Mouse (Mus musculus) 3134 (cell line): ENCODE results near the gene Med21.
A peak's percentile ranks its signal among the peaks of the same experiment; 100 is the strongest.

Source experiments
- DNase-seq: peaks from one replicate; pipeline ENCODE4 v3.0.0-alpha.2; 2011; ENCODE audit warnings: low spot score; ENCODE audit not compliant: insufficient read length; ENCODE audit errors: extremely low read depth

The Med21 gene

DNA sequence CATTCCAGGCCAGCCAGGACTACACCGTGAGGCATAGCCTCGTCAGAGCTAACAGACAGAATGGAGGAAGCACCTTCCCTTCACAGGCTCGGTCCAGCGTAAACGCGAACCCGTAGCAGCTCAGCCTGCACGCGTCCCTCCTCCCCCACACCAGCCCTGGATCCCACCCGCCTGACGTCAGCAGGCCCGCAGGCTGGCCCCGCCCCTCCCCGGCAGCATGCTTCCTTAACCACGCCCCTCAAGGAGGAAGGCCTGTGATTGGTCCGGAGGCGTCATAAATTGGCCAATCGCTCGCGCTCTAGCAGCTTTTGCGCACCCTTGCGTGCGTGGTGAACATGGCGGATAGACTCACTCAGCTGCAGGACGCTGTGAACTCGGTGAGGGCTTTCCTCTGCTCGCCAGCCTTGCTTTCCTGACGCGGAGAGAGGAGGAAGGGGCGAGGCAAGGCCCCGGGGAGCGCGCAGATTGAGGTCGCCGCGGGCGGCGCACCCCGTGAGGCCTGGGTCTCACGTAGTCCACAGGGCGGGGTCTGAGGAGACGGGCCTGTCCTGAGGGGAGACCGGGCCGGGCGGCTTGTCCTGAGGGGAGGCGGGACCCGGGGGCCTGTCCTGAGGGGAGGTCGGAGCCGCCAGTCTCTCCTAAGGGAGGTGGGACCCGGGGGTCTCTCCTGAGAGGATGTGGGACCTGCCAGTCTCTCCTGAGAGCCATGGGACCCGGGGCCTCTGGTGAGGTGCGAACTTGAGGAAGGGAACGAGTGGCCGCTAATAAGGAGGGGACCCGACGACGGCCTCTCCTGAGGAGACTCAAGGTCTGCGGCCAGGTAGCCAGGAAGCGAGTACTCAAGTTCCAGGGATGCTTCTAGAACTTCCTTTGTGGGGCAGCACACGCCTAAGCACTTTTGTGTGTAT is at the start of gene Med21, which contains the start of gene Tm7sf3:
Med21 (plus strand) TSS at position 272 of the 908 bp plus-strand sequence.
Tm7sf3 (minus strand) TSS at position 549 of the 908 bp plus-strand sequence.
- peak; percentile 100 for DNase-seq

DNA sequence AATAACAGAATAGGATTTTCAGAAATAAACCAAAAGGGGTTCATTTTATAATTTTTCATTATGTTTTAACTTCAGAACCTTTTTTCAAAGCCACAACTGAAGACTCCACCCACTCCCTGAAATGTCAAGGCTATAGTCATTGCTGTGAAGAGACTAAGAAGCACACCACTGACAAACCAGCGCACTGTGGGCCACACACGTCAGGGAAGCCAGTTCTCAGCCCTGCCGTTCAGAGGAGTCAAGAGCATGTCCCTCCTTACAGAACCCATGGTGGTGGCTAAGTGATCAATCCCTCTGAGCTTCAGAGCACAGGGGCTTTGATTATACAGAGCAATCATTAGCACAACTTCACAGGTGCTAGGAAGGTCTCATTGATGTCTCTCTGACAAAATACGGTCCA is 39.7 kb upstream of the Med21 start:
- no peak for DNase-seq

DNA sequence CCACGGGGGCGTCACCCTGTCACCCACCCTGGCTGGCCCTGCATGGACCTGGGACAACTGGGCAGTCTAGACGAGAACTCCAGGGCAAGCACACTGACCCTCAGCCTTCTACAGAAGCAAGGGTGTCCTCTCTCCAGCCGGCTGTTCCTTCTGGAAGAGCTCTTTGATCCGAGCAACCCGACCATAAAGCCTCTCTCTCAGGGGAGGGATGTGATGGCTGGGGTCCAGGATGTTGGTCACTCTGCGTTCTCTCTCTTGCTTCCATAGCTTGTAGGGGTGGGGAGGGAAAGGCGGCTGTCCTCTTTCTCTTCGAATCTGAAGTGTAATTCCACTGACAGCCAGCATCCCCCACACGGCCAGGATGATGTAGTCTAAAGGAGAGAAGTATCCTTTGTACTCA is 38.7 kb upstream of the Med21 start:
- DNase-seq = no peak

DNA sequence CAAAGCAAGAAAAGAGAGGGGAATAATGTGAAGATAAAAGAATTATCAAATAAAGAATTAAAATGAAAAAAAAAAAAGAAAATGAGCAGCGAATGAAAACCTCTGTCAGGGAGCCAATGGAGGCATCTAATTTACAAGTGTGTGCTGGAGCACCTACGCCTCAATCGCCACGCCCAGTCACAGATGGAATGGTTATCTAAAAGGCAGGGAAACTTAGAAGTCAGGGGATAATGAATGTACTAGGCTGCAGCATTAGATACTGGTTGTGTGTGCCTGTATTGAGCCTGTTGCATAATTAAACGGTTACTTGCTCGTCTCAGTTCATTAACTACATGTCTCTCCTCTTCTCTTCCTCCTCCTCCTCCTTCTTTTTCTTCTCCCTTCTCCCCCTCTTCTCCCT is 31.0 kb upstream of the Med21 start:
- DNase-seq = no peak

DNA sequence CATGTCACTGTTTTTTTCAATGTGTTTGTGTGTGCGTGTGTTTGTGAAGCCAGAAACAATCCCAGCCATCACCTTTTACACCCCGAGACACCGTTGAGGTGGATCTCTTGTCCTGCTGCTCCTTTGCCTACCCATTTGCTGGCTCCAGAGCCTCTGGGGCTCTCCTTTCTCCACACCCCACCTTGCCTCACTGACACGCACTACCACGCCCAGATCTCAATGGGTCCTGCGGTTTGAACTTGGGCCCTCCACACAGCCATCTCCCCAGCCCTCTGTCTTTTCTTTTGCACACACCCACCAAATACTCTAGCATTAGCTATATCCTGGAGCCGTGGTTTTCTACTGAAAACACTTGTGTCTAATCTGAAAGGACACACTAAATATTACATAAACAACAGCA is 30.4 kb upstream of the Med21 start:
- no peak for DNase-seq

DNA sequence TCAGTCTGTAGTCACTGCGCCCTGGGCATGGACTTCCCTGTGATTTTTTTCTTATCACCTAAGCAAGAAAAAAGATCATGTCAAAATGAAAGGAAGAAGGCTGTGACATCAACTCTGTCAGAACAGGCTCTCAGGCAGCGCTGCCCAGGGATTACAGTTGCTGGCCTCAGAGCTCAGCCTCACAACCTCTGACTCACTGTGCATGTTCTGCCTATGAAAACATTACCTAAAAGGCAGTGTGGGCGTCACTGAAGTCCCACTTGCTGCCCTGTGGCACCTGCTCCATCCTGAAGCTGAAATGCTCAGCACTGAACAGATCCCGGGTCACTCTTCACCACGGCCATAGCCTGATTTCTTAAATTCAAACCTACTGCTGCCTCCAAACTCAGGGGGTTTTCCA is 29.6 kb upstream of the Med21 start:
- DNase-seq = no peak

DNA sequence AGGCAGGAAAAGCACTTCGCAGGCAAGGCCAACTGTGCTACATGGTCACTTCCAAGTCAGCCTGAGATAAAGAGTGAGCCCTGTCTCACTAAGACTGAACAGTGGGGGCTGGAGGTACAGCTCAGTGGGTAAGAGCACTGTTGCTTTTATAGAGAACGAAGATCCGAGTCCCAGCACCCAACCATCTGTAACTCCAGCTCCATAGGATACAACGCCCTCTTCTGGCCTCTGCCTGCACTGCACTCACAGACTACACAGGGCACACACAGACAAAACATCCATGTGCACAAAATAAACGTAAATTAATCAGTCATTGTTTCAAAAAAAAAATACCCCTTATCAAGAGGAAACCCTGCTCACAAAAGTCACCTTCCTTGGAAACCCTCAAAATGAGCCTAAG is 28.4 kb upstream of the Med21 start:
- DNase-seq = no peak

DNA sequence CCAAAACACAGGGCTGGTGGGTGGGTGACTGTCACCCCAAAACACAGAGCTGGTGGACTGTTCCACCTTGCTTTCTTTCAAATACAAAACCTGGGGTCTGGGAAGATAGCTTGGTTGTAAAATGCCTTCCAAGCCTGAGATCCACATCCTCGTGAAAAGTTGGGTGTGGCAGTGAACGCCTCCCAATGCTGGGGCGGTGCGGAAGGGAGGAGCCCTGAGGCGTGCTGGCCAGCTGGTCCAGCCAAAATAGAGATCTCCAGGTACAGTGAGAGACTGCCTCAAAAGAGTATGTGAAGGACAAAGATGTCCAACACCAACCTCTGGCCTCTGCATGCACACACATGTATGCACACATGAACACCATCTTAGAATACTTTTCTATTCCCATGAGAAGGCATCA is 27.8 kb upstream of the Med21 start:
- DNase-seq = no peak

DNA sequence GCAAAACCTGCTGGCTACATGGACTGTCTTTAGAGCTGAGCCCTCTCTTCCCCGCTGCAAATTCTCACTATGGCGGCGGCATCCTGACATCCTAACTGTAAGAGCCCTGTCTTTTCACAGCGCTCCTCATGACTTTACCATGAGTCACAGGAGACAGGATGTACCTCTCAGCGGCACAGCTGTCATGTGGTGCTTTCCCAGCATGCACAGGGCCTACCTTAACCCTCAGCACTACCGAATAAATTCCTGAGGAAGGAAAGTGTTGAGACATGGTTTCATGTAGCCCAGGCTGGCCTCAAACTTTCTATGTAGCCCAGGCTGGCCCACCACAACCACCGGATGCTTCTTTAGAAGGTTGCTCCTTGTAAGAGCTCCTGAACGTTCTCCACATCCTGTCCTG is 26.5 kb upstream of the Med21 start:
- DNase-seq = no peak

DNA sequence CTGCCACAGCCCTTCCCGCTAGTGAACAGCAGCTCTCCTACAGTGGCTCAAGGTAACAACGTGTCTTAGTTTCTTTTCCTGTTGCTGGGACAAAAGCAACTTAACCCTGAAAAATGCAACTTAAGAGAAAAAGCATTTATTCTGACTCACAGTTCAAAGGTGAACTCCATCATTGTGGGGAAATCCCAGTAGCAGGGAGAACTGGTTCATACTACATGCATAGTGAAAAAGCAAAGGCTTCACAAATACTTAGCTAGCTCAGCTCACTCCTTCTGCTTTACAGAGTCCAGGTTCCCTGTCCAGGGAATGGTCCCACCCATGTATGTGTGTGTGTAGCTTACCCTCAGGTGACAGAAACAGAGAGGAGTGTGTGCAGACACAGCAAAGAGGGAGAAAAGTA is 25.7 kb upstream of the Med21 start:
- DNase-seq = no peak

DNA sequence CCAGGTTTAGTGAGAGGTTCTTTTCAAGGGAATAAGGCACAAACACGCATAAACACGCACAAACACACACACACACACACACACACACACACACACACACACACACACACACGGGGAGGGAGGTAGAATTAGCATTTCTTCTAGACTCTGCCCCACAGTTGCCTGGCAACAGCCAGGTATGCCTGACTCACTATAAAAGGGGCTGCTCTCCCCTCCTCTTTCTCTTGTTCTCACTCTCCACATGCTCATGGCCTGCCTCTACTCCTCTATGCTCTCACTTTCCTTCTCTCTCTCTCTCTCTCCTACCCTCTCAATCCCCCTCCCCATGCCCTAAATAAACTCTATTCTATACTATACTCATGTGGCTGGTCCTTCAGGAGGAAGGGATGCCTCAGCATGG is 14.2 kb upstream of the Med21 start:
- no peak for DNase-seq

DNA sequence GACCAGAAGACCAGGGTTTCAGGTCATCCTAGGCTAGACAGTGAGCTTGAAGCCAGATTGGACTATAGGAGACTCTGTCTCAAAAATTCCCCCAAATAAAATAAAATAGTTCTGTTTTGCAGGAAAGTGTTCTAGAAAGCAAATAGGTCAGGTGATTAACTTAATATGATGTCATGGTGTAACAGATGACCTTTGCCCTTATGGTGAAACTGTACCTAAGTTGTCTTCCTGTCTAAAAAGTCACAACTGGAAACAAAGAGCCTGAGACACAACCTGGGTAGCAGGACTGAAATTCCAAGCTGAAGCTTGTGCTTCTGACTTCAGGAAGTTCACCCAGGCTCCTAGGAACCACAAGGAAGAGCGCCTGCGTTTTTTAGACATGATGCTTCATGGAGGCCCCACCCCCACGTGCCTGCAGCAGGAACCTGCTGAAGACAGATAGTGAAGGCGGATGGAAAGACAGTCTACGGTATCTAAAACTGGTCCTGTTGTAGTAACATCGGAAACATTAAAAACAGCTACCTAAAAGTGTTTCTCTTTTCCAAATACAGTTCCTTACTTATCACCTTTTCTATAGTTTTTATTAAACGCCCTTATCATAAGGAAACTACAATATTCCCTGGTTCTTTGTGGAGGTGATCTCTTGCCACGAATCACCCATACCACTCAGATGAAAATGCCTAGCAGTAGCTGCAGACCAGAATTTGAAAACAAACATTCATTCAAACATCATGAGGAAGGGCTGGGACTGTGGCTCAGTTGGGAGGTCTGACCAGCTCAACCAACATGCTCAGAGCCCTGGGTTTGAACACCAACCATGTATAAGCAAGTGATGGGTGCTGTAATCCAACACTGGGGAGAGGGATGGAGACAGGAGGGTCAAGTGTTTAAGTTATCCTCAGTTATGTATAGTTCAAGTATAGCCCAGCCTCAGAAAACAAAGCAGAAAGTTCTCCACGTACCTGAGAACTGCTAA is 12.3 kb upstream of the Med21 start:
- DNase-seq = no peak

DNA sequence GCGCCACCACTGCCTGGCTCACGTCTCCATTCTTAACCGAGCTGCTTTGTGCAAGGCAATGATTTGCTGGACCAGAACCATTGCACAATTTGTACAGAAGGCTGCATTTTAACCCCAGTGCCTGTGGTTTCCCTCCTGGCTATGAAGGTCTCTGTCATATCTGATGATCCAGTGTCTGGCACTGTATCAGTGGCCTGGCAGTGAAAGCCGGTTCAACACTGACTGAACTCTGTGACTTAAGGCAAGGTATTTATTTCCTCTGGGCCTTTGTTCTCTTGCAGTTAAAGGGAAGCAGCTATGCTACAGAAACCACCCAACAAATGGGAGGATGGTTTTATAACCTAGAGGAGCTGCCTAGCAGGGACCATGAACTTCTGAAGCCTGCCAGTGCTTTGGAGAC is 11.4 kb upstream of the Med21 start:
- peak; percentile 36 for DNase-seq

DNA sequence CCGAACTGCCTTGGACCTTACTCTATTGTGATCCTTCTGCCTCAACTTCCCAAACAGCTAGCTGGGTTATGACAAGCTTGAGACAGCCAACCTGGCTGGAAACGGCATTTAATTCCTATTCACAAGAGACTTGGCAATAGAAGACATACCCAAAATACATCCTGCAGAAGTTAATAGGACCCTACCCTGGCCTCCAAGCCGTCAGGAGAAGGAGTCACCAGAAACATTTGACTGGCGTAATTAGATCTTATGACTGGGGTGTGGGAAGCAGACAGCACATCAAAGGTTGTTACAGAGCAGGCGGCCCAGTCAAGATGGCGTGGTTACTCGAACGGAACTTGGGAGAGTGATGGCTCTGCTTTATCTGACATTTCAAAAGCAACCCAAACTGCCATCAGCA is 10.5 kb upstream of the Med21 start:
- DNase-seq = no peak

DNA sequence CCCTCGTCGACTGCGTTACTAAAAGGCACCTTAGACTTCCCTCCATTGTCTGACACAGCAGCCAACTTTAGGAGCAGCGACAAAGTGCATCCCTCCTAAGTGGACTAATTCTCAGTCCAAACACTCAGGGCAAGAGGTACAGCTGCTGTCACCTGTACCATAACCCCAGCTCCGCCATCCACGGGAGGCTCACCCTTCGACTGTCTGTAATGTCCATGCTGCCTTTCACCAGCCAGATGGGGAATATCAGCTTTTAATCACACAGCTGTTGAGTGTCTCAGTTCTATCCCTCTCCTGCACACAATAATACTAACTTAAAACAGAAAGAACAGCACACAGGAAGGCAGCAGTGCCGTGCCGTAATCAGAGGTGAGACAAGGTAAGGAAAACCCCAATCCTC is 9.9 kb upstream of the Med21 start:
- no peak for DNase-seq

DNA sequence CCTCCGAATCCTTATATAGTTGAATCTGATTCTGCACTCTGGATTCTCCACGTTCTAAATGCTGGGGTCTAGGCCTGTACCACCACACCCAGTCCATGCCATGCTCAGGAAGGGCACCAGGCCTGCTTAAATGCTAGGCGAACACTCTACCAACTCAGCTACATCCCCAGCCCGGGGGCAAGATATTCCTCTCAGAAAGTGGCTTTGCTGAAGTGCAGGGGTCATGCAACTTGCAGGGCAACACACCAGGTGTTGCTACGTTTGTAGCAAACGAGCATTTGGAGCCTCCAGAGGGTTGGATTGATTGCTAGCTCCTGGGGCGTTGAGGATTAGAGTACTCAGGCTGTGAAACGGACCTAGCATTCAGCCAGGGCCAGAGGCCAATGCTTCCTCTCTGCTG is 9.2 kb upstream of the Med21 start:
- DNase-seq = no peak

DNA sequence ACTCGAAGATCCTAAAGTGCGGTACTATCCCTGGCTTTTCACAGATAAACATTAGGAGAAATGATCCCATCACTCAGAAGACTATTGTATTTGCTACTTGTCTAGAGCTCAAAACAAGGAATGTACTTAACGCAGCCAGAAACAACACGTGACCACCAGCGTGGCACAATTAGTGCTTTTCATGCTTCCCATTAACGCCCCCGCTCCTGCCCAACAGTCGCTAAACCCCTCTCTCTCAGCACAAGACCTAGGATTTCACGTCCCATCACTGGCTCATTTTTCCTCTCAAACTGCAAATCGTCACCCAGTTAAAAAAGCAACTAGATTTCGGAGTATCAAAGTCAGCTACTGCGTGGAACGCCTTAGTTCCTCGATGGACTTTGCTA is 8.7 kb upstream of the Med21 start:
- DNase-seq = no peak

DNA sequence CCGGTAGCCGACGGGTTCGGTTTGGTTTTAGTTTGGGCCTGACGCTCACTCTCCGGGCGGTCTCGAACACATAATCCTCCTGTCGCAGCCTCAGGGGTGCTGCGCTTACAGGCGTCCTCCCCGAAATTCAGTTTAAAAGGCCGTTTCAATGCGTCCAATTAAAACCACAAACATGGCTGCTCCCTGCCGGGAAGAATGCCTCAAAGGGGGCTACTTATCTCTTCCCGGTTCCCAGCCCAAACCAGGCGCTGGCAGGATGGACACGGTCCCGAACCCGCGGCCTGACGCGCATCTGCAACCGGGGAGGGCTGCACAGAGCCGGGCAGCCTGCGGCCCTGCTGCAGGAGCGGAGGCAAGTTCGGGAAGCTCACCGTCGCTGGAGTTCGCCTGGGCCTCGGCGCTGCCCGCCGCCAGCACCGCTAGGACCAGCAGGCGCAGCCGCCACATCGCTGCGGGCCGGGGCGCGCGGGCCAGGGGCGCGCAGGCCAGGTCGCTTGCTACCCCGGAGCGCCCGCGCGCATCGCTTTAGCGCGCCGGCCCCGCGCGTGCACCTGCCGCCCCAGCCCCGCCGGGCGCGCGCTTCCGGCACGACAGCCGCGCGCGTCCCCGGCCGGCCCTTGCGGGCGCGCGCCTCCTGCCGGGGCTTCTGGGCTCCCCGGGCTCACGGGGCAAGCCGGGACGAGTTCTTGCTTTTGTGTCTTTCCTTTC is 8.2 kb upstream of the Med21 start:
- peak; percentile 93 for DNase-seq

DNA sequence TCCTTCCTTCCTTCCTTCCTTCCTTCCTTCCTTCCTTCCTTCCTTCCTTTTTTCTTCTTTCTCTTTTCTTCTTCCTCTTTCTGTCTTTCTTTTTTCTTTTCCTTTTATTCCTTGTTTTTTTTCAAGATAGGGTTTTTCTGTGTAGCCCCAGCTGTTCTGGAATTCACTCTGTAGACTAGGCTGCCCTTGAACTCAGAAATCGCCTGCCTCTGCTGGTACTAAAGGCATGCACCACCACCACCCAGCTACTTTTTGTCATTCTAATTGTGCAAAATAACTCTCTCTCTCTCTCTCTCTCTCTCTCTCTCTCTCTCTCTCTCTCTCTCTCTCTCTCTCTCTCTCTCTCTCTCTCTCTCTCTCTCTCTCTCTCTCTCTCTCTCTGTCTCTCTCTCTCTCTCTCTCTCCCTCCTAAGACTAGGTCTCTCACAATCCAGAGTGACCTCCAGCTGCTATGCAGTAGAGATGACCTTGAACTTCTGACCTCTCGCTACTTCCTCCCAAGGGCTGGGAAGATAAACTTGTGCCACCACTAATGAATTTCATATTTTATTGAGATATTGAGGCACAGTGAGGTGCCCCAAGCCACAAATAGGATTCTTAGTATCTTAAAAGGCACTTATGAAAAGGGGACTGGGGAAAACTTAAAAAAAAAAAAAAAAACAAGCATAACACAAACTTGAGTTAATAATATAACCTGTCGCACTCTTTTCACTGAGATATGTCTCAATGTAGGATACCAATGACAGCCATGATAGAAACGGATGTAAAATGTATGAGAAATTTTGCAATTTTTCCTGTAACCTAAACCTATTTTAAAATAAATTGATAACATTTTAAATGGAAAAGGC is 7.4 kb upstream of the Med21 start:
- DNase-seq = no peak

DNA sequence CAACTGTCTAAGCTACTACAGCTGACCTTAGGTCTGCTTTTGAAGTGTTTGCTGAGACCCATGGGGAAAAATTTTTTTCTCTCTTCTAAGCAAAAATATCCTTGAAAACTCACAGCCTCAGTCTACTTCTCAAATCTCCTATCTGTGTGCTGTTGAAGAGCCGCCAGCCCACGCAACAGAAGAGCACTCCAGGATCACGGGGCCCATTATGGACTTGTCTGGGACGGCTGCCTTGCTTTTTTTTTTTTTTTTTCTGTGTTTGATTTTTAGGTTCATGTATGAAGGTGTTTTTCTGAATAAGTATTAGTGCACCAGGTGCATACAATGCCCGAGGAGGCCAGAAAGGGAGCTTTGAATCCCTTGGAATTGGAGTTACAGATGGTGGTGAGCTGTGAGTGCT is 5.9 kb upstream of the Med21 start:
- DNase-seq = no peak
